Mouse (Mus musculus) heart, embryonic 12.5 days (tissue): ENCODE data around the gene Trim2. TPM values are rescaled to one million over a fixed set of nuclear protein-coding genes. Genes with fewer than 3 reads are reported as not detected.

ENCODE experiments used
- ATAC-seq: fragments of 200-750 bp; cut with Nextera tagmentation; 2 replicates; pipeline ENCODE4 v1.8.0; 2017; ENCODE audit warnings: moderate TSS enrichment, moderate library complexity; ENCODE audit not compliant: insufficient number of reproducible peaks, low FRiP score
- H3K27ac ChIP-seq: fragments of 300-500 bp; sonication (generic); 2 replicates; pipeline ENCODE4 v1.5.1; 2016; ENCODE audit warnings: mild to moderate bottlenecking, moderate library complexity; ENCODE audit not compliant: poor library complexity, severe bottlenecking
- H3K27me3 ChIP-seq: fragments of 300-500 bp; sonication (generic); replicated peaks from 2 replicates; pipeline ENCODE4 v1.6.1; 2016; ENCODE audit warnings: mild to moderate bottlenecking, moderate library complexity
- H3K36me3 ChIP-seq: fragments of 300-500 bp; sonication (generic); 2 replicates; pipeline ENCODE4 v1.6.1; 2016; ENCODE audit warnings: mild to moderate bottlenecking, moderate library complexity
- H3K4me1 ChIP-seq: fragments of 300-500 bp; sonication (generic); replicated peaks from 2 replicates; pipeline ENCODE4 v1.6.1; 2016; ENCODE audit warnings: mild to moderate bottlenecking
- H3K4me2 ChIP-seq: fragments of 300-500 bp; sonication (generic); 2 replicates; pipeline ENCODE4 v1.6.1; 2016; ENCODE audit warnings: mild to moderate bottlenecking, moderate library complexity
- H3K4me3 ChIP-seq: fragments of 300-500 bp; sonication (generic); 2 replicates; pipeline ENCODE4 v1.5.1; 2016; ENCODE audit warnings: mild to moderate bottlenecking
- H3K9ac ChIP-seq: fragments of 300-500 bp; sonication (generic); 2 replicates; pipeline ENCODE4 v1.6.1; 2016; ENCODE audit warnings: mild to moderate bottlenecking, moderate library complexity
- H3K9me3 ChIP-seq: fragments of 300-500 bp; sonication (generic); replicated peaks from 2 replicates; pipeline ENCODE4 v1.6.1; 2016; ENCODE audit warnings: mild to moderate bottlenecking, moderate library complexity
- WGBS: fragments of 180-500 bp; shearing (Covaris S2); methylation state at CpG from one replicate; pipeline ENCODE4 v1.1.7; 2016; 5-methylcytosine and 5-hydroxymethylcytosine counted together
- polyA plus RNA-seq: library from polyadenylated mRNA; unstranded; fragments of >200 nt; fragmentation: Nextera tagmentation; extraction: Ambion mirVana; gene quantifications from 2 replicates; pipeline ENCODE4 v1.2.1, GENCODE M21; 2016

Gene Trim2
- polyA plus RNA-seq, 1 experiment from 2014 or later, result 9.0 TPM

GRCm38 (mm10) chr3:84131369-84131768, 175.3 kb downstream of the Trim2 start:
- WGBS, result 85% methylated on average over 3 of the region's 3 CpGs
- no peak overlapping the region for H3K4me2 ChIP-seq
- no peaks in the 10 kb centered on the region for H3K27me3 ChIP-seq
- H3K4me1 ChIP-seq, result 0 out of 2 replicates have a peak, but pooled peaks cover 5% of the 10 kb centered on the region
- H3K4me3 ChIP-seq, result no peak overlapping the region
- H3K27ac ChIP-seq, result no peak overlapping the region
- H3K36me3 ChIP-seq, result no peaks in the 10 kb centered on the region
- no peaks in the 10 kb centered on the region for H3K9me3 ChIP-seq
- no peak overlapping the region for H3K9ac ChIP-seq
- no peak for ATAC-seq

GRCm38 (mm10) chr3:84130776-84131175, 175.9 kb downstream of the Trim2 start:
- Histone ChIP-seq H3K9me3 (no peaks in the 10 kb centered on the region), H3K27me3 (no peaks in the 10 kb centered on the region), H3K4me2 (no peak overlapping the region), H3K4me1 (0 out of 2 replicates have a peak, but pooled peaks cover 4% of the 10 kb centered on the region), H3K9ac (no peak overlapping the region), H3K27ac (no peak overlapping the region), H3K36me3 (no peaks in the 10 kb centered on the region), H3K4me3 (no peak overlapping the region)
- ATAC-seq, result no peak
- 71% methylated on average over 5 of the region's 5 CpGs for WGBS

- Histone ChIP-seq H3K4me1 (no peaks in the 10 kb centered on the region), H3K27me3 (no peaks in the 10 kb centered on the region), H3K4me3 (no peak overlapping the region), H3K27ac (no peak overlapping the region), H3K9me3 (no peaks in the 10 kb centered on the region), H3K9ac (no peak overlapping the region), H3K36me3 (no peaks in the 10 kb centered on the region), H3K4me2 (no peak overlapping the region)
- ATAC-seq, result no peak
- WGBS, result 67% methylated on average over 11 of the region's 11 CpGs
Observed at GRCm38 (mm10) chr3:84128871-84129870, 177.5 kb downstream of the Trim2 start.

GRCm38 (mm10) chr3:84127431-84127830, 179.2 kb downstream of the Trim2 start:
- ATAC-seq, result no peak
- H3K9ac ChIP-seq, result no peak overlapping the region
- no peaks in the 10 kb centered on the region for H3K36me3 ChIP-seq
- no peaks in the 10 kb centered on the region for H3K9me3 ChIP-seq
- H3K4me3 ChIP-seq, result no peak overlapping the region
- H3K4me1 ChIP-seq, result no peaks in the 10 kb centered on the region
- WGBS, result 75% methylated on average over 2 of the region's 2 CpGs
- H3K27ac ChIP-seq, result no peak overlapping the region
- no peaks in the 10 kb centered on the region for H3K27me3 ChIP-seq
- H3K4me2 ChIP-seq, result no peak overlapping the region

GRCm38 (mm10) chr3:84126721-84127120, 180.0 kb downstream of the Trim2 start:
- WGBS, result 78% methylated on average over 3 of the region's 3 CpGs
- H3K27me3 ChIP-seq, result no peaks in the 10 kb centered on the region
- no peak for ATAC-seq
- no peaks in the 10 kb centered on the region for H3K4me1 ChIP-seq
- H3K4me3 ChIP-seq, result no peak overlapping the region
- H3K9me3 ChIP-seq, result no peaks in the 10 kb centered on the region
- no peak overlapping the region for H3K27ac ChIP-seq
- H3K9ac ChIP-seq, result no peak overlapping the region
- no peaks in the 10 kb centered on the region for H3K36me3 ChIP-seq
- no peak overlapping the region for H3K4me2 ChIP-seq

- Histone ChIP-seq H3K27ac (no peak overlapping the region), H3K4me1 (no peaks in the 10 kb centered on the region), H3K9me3 (no peaks in the 10 kb centered on the region), H3K9ac (no peak overlapping the region), H3K27me3 (no peaks in the 10 kb centered on the region), H3K4me3 (no peak overlapping the region), H3K4me2 (no peak overlapping the region), H3K36me3 (no peaks in the 10 kb centered on the region)
- ATAC-seq, result no peak
- WGBS, result 73% methylated on average over 6 of the region's 6 CpGs
Observed at GRCm38 (mm10) chr3:84125704-84126289, 180.9 kb downstream of the Trim2 start.

GRCm38 (mm10) chr3:84123461-84123860, 183.2 kb downstream of the Trim2 start:
- no peak for ATAC-seq
- Histone ChIP-seq H3K9me3 (no peaks in the 10 kb centered on the region), H3K36me3 (no peaks in the 10 kb centered on the region), H3K4me1 (no peaks in the 10 kb centered on the region), H3K4me3 (no peak overlapping the region), H3K4me2 (no peak overlapping the region), H3K9ac (no peak overlapping the region), H3K27me3 (no peaks in the 10 kb centered on the region), H3K27ac (no peak overlapping the region)
- 74% methylated on average over 3 of the region's 3 CpGs for WGBS

GRCm38 (mm10) chr3:84118718-84119117, 188.0 kb downstream of the Trim2 start:
- no peaks in the 10 kb centered on the region for H3K4me1 ChIP-seq
- H3K4me2 ChIP-seq, result no peak overlapping the region
- H3K27ac ChIP-seq, result no peak overlapping the region
- no peaks in the 10 kb centered on the region for H3K27me3 ChIP-seq
- no peaks in the 10 kb centered on the region for H3K9me3 ChIP-seq
- no peak overlapping the region for H3K4me3 ChIP-seq
- H3K36me3 ChIP-seq, result no peaks in the 10 kb centered on the region
- ATAC-seq, result no peak
- H3K9ac ChIP-seq, result no peak overlapping the region
- 75% methylated on average over 7 of the region's 7 CpGs for WGBS

GRCm38 (mm10) chr3:84118178-84118577, 188.5 kb downstream of the Trim2 start:
- Histone ChIP-seq H3K4me1 (no peaks in the 10 kb centered on the region), H3K36me3 (no peaks in the 10 kb centered on the region), H3K4me3 (no peak overlapping the region), H3K27me3 (no peaks in the 10 kb centered on the region), H3K27ac (no peak overlapping the region), H3K9ac (no peak overlapping the region), H3K4me2 (no peak overlapping the region), H3K9me3 (no peaks in the 10 kb centered on the region)
- WGBS, result 74% methylated on average over 7 of the region's 7 CpGs
- ATAC-seq, result no peak
